Mouse (Mus musculus): ENCODE measurements around the gene Cpt1b. TPM values are rescaled to one million over a fixed set of nuclear protein-coding genes. Genes with fewer than 3 reads are reported as not detected.
A peak's percentile ranks its signal among the peaks of the same experiment; 100 is the strongest.

Cpt1b gene
- polyA plus RNA-seq, 1 experiment, result 3.4 TPM

DNA sequence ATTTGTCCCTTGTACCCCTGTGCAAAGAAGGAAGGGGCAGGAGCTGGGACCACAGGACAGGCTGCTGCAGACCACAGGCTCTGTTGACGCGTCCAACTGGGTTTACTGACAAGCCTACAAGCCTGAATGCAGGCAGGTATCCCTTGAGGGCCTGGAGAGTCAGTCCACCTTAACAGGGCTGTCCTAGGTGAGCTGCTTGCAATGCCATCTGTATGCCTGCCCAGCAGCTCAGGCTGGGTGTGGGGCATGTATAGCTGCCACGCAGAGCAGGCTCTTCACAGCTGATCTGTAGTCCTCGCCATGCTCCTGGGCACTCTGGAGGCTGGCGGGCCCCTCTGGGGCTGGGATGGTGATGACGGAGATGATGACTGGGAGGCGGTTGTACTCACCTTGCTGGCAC is 41.0 kb downstream of the Cpt1b start, which contains the start of gene Klhdc7b:
Klhdc7b (plus strand) TSS at position 301 of the 400 bp plus-strand sequence.
- Histone ChIP-seq H3K4me3 (ENCODE audit: low read depth, low read length) (no peak within 1 kb of the TSS), H3K4me1 (ENCODE audit: control insufficient read depth, insufficient read depth, insufficient read length, low read length) (0 out of 2 replicates have a peak, but pooled peaks cover under 1% of the 10 kb centered on the region), H3K36me3 (ENCODE audit: control insufficient read depth, insufficient read depth, low read length) (no peaks in the 10 kb centered on the region), H3K27ac (ENCODE audit: insufficient read depth, low read depth, low read length) (no peak within 1 kb of the TSS), H3K27me3 (ENCODE audit: control insufficient read depth, insufficient read depth, low read length) (no peaks in the 10 kb centered on the region)
- 90% methylated on average over 7 of the region's 7 CpGs for WGBS
- TF ChIP-seq CTCF (IDR thresholded peaks at IDR 0.05; ENCODE audit: extremely low read depth, insufficient read length, insufficient replicate concordance, low read depth, low read length), result no peak
- no peak for TF ChIP-seq POLR2A (IDR thresholded peaks at IDR 0.05; ENCODE audit: low read depth, low read length)

DNA sequence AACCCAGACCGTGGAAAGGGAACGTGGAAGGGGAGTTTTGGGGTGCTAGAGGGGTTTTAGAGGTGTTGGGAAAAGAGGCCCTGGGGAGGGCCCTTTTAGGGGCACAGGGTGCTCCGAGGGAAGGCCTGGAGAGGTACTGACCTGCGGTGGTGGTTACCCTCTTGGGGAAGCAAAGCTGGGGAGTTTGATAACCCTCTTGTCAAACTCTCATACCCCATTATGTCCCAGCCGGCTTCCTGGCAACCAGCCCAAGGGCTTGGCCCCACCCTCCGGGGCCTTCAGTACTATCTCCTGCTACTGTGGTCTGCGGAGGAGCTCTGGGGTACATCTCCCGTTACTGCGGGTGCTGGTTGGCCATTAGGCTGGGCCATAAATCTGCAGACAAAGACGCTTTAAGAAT is 46.2 kb downstream of the Cpt1b start:
- Histone ChIP-seq H3K36me3 (ENCODE audit: control insufficient read depth, insufficient read depth, low read length) (no peaks in the 10 kb centered on the region), H3K4me3 (ENCODE audit: low read depth, low read length) (peak overlapping the region; percentile 74), H3K4me1 (ENCODE audit: control insufficient read depth, insufficient read depth, insufficient read length, low read length) (peaks cover 32% of the 10 kb centered on the region), H3K27me3 (ENCODE audit: control insufficient read depth, insufficient read depth, low read length) (no peaks in the 10 kb centered on the region), H3K27ac (ENCODE audit: insufficient read depth, low read depth, low read length) (peak overlapping the region; percentile 89)
- WGBS, result 10% methylated on average over 10 of the region's 10 CpGs
- TF ChIP-seq POLR2A (IDR thresholded peaks at IDR 0.05; ENCODE audit: low read depth, low read length), result no peak
- TF ChIP-seq CTCF (IDR thresholded peaks at IDR 0.05; ENCODE audit: extremely low read depth, insufficient read length, insufficient replicate concordance, low read depth, low read length), result no peak

DNA sequence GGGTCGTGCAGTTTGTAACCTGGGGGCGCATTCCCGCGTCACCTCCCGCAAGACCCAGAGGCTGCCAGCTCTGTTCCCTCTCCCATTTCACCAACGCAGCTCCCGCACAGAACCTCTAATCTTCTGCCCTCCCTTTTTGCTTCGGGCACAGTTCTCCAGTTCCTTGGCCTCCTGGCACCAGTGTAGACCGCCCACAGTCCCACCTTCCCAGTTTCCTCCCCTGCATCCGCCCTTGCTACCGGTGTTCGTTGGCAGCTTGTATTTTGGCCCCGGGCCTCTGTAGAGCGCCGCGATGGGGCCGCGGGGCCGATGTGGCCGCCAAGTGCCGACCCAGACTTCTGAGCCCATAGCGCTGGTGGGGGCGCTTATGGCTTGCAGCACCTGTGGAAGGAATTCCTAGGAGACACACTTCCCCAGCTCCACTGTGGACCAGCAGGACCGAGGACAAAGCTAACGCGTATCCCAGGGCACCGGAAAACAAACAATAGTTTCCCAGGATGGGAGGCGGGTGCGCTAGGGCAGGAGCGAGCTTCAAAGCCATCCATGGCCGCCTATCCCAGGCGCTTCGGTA is 46.7 kb downstream of the Cpt1b start, which contains the start of gene Odf3b:
Odf3b (minus strand) TSS at position 452 of the 571 bp plus-strand sequence.
- no peak; the same call in none of the 2 replicates for TF ChIP-seq POLR2A (IDR thresholded peaks at IDR 0.05; ENCODE audit: low read depth, low read length)
- no peak for TF ChIP-seq CTCF (IDR thresholded peaks at IDR 0.05; ENCODE audit: extremely low read depth, insufficient read length, insufficient replicate concordance, low read depth, low read length)
- under 1% methylated on average over 33 of the region's 33 CpGs for WGBS
- H3K27ac ChIP-seq (ENCODE audit: insufficient read depth, low read depth, low read length), result peak within 1 kb of the TSS; percentile 89

DNA sequence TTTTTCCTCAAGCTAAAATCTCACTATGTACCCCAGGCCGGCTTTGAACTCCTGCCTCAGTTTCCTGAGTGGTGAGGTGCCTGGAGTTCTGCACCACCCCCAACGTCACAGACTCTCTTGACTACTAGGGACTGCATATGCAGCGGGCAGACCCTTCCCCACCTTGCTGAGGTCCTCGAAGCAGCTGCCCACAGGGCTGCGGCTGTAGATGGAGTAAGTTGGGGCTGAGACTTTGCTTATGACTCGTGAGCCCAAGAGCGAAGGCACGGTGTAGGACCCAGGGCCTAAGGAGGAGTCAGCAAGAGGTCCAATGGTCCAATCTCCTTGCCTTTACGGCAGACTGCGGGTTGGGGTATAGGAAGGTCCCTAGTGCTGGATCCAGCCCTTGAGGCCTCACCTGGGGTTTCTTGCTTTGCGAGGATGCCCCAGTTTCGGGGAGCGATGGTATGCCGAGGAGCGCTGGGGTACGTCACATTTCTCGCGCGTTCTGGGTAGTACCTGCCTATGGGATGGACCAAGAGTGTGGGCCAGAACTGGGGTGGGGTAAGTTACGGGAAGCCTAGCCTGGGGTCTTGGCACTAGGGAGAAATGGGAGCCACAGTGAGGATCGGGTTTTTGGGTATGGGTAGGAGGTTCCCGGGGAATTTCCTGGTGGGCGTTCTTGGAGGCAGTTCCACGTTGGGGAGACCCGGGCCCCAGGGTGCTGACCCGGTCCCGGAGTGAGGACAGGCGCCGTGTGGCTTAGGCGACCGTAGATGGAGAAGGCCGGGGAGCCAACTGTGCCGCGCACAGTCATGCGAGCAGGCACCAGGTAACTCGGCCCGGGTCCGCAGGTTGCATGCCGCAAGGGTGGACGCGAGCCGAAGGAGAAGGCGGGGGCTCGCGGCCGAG is 47.5 kb downstream of the Cpt1b start:
- peaks cover 37% of the 10 kb centered on the region for H3K4me1 ChIP-seq (ENCODE audit: control insufficient read depth, insufficient read depth, insufficient read length, low read length)
- 18% methylated on average over 46 of the region's 46 CpGs for WGBS
- H3K27me3 ChIP-seq (ENCODE audit: control insufficient read depth, insufficient read depth, low read length), result no peaks in the 10 kb centered on the region
- H3K27ac ChIP-seq (ENCODE audit: insufficient read depth, low read depth, low read length), result peak overlapping the region; percentile 89
- TF ChIP-seq CTCF (IDR thresholded peaks at IDR 0.05; ENCODE audit: extremely low read depth, insufficient read length, insufficient replicate concordance, low read depth, low read length) (no peak), POLR2A (IDR thresholded peaks at IDR 0.05; ENCODE audit: low read depth, low read length) (no peak; the same call in 1 of the 2 replicates)
- H3K36me3 ChIP-seq (ENCODE audit: control insufficient read depth, insufficient read depth, low read length), result no peaks in the 10 kb centered on the region
- H3K4me3 ChIP-seq (ENCODE audit: low read depth, low read length), result peak overlapping the region; percentile 74

More for the DNA sequence above, 46.7 kb downstream of the Cpt1b start, which contains the start of gene Odf3b:
- peaks cover 36% of the 10 kb centered on the region for H3K4me1 ChIP-seq (ENCODE audit: control insufficient read depth, insufficient read depth, insufficient read length, low read length)
- peak within 1 kb of the TSS; percentile 74 for H3K4me3 ChIP-seq (ENCODE audit: low read depth, low read length)
- no peaks in the 10 kb centered on the region for H3K36me3 ChIP-seq (ENCODE audit: control insufficient read depth, insufficient read depth, low read length)
- H3K27me3 ChIP-seq (ENCODE audit: control insufficient read depth, insufficient read depth, low read length), result no peaks in the 10 kb centered on the region

DNA sequence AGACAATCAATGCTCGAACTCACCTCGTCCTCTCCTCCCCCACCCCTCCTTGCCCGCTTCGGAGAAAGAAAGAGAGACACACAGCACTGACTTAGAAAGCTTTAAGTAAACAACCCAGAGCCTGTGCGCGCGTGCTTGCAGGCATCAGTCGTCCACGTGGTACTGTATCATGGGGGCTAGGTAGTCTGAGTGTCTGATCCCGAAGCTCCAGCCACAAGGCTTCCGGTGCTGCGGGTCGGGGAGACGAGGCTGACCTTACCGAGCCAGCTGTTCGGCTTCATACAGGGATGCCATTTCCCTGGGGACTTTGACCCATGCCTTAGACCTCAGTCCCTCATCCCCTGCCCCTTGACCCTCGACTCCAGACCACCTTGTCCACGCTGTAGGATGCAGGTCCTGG is 48.3 kb downstream of the Cpt1b start:
- peaks cover 39% of the 10 kb centered on the region for H3K4me1 ChIP-seq (ENCODE audit: control insufficient read depth, insufficient read depth, insufficient read length, low read length)
- 6% methylated on average over 18 of the region's 18 CpGs for WGBS
- peak overlapping the region; percentile 74 for H3K4me3 ChIP-seq (ENCODE audit: low read depth, low read length)
- peak overlapping the region; percentile 89 for H3K27ac ChIP-seq (ENCODE audit: insufficient read depth, low read depth, low read length)
- peaks cover 2% of the 10 kb centered on the region for H3K36me3 ChIP-seq (ENCODE audit: control insufficient read depth, insufficient read depth, low read length)
- TF ChIP-seq POLR2A (IDR thresholded peaks at IDR 0.05; ENCODE audit: low read depth, low read length) (no peak), CTCF (IDR thresholded peaks at IDR 0.05; ENCODE audit: extremely low read depth, insufficient read length, insufficient replicate concordance, low read depth, low read length) (no peak)
- H3K27me3 ChIP-seq (ENCODE audit: control insufficient read depth, insufficient read depth, low read length), result no peaks in the 10 kb centered on the region

DNA sequence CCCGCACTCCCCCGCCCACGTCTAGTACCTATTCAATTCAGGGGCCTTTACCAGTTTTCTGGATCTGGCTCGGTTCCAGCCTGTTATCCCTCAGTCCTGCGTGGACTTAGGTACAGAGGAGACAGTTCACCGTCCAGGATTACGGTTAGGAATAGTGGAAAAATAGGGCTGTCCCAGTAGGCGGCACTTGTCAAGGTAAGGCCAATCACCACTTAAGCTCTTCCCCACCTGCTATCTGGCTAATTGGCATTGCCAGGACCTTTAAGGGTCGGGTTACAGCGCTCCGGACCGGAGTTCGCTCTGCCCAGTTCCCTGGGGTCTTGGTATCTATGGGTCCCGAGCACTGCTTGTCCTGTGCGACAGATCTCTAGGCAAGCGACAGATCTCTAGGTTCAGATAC is 48.7 kb downstream of the Cpt1b start, which contains the start of gene Tymp:
Tymp (minus strand) TSS at position 83 of the 400 bp plus-strand sequence.
- WGBS, result 38% methylated on average over 16 of the region's 16 CpGs
- peaks cover 39% of the 10 kb centered on the region for H3K4me1 ChIP-seq (ENCODE audit: control insufficient read depth, insufficient read depth, insufficient read length, low read length)
- no peak for TF ChIP-seq CTCF (IDR thresholded peaks at IDR 0.05; ENCODE audit: extremely low read depth, insufficient read length, insufficient replicate concordance, low read depth, low read length)
- TF ChIP-seq POLR2A (IDR thresholded peaks at IDR 0.05; ENCODE audit: low read depth, low read length), result peak; percentile 45; the same call in 1 of the 2 replicates
- peak within 1 kb of the TSS; percentile 89 for H3K27ac ChIP-seq (ENCODE audit: insufficient read depth, low read depth, low read length)
- peaks cover 5% of the 10 kb centered on the region for H3K36me3 ChIP-seq (ENCODE audit: control insufficient read depth, insufficient read depth, low read length)
- H3K4me3 ChIP-seq (ENCODE audit: low read depth, low read length), result peak within 1 kb of the TSS; percentile 74
- no peaks in the 10 kb centered on the region for H3K27me3 ChIP-seq (ENCODE audit: control insufficient read depth, insufficient read depth, low read length)
